Mouse (Mus musculus): ENCODE measurements around the gene Emilin1.

The Emilin1 gene

GRCm38 (mm10) chr5:30930121-30930520 lies 16.9 kb downstream of the Emilin1 start:
- peak; percentile 67 for DNase-seq

DNA sequence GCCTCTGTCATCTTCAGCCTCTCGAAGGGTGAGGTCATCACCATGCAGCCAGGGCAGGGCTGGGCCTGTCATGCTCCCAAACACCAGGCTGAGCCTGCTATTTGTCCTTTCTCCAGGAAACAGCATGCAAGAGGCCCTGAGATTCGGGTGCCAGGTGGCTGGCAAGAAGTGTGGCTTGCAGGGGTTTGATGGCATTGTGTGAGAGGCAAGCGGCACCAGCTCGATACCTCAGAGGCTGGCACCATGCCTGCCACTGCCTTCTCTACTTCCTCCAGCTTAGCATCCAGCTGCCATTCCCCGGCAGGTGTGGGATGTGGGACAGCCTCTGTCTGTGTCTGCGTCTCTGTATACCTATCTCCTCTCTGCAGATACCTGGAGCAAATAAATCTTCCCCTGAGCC lies 17.6 kb downstream of the Emilin1 start:
- no peak for DNase-seq

DNA sequence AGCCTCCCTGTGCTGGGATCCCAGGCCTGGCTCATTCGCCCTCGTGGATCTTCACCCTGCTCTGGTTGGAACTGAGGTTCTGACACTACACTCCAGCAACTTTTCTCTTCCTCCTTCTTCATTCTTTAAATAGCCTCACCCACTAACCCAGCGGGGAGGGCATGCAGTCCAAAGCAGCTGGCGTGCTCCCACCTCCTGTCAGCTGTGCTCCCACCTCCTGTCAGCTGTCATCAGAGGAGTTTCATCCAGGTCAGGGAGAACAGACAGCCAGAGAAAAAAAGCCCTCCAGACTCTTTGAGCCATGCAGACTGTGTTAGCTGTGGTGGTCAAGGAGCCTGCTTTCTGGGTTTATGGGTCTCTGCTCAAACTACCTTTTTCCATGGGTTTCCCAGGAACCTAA lies 18.2 kb downstream of the Emilin1 start:
- no peak for DNase-seq

- DNase-seq = no peak
These were observed 20.5 kb downstream of the Emilin1 start for GRCm38 (mm10) chr5:30933705-30934104.

DNA sequence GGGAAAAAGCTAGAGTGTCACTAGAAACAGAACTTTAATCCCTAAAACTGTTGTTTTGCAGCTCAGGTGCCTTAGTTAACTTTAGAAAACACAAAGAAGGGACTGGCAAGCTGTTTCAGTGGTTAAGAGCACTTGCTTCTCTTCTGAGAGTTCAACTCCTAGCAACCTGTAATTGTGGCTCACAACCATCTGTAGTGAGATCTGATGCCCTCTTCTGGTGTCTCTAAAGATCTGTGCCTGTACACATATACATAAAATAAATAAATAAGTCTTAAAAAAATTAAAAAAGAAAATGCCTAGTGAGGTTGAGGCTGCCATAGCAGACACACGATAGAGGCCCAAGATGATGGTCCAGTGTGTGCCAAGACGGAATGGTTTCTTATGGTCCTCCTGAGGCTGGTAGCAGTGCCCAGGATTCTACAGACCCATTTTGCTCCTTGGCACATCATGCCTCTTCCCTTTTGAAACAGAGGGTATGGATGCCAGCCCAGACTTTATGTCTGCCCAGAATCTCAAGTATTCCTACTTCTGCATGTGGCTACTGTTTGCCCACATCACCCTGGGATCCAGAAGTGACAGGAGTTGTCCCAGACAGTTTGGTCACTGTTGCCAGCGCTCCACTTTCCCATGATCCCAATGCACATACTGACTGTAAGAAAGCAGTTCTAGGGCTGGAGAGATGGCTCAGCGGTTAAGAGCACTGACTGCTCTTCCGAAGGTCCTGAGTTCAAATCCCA lies 21.7 kb downstream of the Emilin1 start:
- DNase-seq = no peak

DNA sequence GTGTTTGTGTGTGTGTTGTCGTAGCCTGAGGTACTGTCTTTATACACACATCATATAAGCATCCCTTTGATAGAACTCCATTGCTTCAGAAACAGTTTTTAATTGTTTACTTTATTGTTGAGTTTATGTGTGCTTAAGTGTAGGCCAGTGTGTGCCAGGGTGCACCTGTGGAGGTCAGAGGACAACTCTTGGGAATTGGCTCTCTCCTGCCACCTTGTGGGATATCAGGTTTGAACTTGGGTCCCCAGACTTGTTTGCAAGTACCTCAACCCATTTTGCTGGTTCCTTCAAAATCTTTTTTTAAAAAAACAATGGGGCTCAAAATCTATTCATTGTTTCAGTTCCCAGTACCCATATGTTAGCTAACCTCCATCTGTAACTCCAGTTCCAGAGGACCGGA lies 29.8 kb downstream of the Emilin1 start:
- DNase-seq = no peak

GRCm38 (mm10) chr5:30944344-30944743 lies 31.1 kb downstream of the Emilin1 start:
- DNase-seq = no peak

GRCm38 (mm10) chr5:30944956-30945781 lies 32.0 kb downstream of the Emilin1 start, which contains the start of gene Cgref1:
Gene Cgref1 (minus strand): TSS chr5:30945591.
- peak; percentile 68 for DNase-seq

DNA sequence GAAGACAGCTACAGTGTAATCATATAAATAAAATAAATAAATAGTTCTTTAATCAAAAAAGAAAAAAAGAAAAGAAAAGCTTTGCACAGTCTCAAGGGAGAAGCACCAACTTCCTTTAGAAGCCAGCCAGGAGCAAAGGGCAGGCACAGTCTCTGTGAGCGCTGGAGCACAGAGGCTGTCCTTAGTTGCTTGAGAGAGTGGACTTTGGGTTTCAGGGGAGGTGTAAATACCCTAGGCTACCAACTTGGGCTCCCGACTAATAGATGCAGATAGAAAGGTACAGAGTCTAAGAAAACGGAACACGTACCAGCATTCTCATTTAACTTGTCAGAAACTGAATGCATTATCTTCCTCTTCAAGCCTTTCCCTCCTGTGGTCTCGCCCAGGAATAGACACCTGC lies 35.4 kb downstream of the Emilin1 start:
- DNase-seq = no peak

DNA sequence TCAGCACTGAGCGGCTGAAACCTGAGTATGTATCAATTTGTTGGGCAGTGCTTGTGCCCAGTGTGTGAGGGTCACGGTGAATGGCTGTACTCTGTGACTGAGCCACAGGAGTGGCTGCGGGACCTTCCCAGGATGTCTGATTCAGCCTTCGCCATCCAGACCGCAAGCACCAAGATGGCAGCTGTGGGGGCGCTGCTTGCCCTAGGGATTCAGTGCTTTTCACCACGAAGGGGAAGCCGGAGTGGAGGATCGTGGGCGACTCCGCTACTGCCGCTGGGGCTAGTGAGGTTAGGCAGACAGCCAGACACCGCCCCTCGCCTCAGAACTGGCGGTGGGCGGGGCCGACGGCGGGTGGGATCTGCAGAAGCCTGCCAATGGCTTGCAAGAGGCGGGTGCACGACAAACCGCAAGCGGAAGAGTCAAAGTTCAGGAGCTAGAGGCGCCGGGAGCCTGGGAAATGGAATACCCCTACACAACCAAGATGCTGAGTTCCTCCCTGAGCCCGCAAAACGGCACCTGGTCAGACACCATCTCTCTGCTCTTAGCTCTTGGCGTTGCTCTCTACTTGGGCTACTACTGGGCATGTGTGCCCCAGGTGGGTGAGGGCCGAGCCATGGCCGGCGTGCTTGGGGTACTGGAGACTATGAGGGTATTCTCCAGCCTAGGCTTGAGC lies 36.6 kb downstream of the Emilin1 start:
- peak; percentile 80 for DNase-seq

GRCm38 (mm10) chr5:30950451-30950850 lies 37.2 kb downstream of the Emilin1 start:
- no peak for DNase-seq

- DNase-seq = no peak
These were observed 37.7 kb downstream of the Emilin1 start for GRCm38 (mm10) chr5:30950922-30951321.

- DNase-seq = no peak
These were observed 38.5 kb downstream of the Emilin1 start for GRCm38 (mm10) chr5:30951706-30952105.

DNA sequence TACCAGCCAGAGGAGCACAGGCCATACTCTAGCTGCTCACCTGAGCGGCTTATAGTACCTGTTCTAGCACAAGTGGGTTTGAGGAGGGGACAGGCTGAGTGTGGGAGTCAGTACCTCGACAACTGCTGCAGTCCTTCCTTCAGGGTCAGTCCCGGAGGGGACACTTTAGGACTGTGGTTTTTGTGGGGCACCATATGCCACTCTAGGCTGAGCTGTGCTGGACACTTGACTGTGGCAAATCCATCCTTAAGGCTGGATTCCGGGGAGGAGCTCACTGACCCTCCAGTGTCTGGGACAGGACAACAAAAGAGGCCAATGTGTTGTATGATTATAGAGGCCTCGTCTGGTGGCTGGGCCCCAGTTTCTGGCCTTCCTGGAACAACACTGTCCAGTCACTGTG lies 39.3 kb downstream of the Emilin1 start:
- DNase-seq = no peak

- DNase-seq = peak; percentile 62
These were observed 40.9 kb downstream of the Emilin1 start for GRCm38 (mm10) chr5:30954065-30954464.

GRCm38 (mm10) chr5:30954556-30954955 lies 41.4 kb downstream of the Emilin1 start:
- DNase-seq = no peak

DNA sequence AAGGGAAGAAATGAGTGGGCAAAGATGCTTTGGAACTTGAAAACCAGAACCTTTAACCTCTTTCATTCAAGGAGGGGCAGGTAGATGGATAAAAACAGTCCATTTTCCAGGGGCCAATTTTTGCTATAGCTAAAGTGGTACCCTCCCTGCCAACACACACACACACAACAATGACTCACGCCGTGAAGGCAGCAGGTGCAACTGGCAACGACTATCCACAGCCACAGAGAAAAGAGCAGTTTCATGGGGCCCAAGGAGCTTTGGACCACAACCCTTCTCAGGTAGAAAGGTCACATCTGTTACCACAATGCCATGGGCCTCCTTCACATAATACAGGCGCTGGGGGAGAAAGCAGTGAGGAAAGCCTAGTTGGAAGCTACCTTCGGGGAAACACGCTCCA lies 42.5 kb downstream of the Emilin1 start:
- no peak for DNase-seq

DNA sequence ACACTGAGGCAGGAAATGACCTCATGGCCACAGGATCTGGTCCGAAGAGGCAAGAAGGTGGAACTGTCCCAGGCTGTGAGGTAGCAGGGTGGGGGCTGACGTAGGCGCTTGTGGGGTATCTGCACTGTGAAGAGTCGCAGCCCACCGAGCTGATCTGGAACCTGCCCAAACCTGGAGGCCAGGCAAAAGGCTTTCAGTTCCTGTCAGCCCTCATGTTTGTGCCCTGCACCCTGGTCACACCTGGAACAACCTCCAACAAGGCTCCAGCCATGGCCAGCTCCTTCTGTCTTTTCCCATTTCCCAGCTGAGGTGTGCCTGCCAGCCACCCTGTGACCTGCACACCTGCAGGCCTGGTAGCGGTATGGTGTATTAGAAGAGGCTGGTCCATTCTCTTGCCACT lies 44.7 kb downstream of the Emilin1 start:
- no peak for DNase-seq

DNA sequence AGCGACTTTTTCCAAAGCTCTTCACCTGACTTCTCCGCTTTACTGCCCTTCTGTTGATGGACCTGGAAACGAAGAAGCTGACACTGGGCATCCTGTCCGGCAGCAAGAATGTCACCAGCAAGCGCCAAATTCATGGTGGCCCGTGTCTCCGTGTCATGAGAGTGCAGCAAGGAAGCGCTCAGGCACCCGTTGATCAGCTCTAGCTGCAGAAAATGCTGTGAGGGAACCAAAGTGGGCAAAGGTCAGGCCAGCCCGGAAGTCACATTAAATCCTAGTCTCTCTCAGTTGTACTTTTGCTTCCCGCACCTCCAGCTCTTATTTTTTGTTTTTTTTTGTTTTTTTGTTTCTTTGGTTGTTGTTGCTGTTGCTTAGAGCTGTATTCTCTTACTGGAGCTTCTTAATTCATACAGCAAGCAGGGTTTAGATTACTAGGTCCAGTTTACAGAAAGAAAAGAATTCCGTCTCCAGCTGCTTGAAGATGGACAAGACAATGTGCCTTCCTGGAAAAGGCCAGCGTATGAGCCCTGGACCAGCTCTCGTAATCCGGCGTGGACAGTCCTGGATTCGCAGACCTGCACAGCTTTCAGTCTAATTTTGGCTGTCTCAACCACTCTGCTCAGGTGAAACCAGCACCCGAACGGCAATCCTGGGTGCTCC lies 46.1 kb downstream of the Emilin1 start:
- no peak for DNase-seq

GRCm38 (mm10) chr5:30959966-30960501 lies 46.8 kb downstream of the Emilin1 start, which contains the start of gene Preb:
Gene Preb (minus strand): TSS chr5:30960361.
- DNase-seq = peak; percentile 99

- DNase-seq = no peak
These were observed 47.6 kb downstream of the Emilin1 start for GRCm38 (mm10) chr5:30960814-30961213.
